Mouse (Mus musculus) limb, embryonic 10.5 days (tissue): ENCODE data around the gene Rrm1. TPM values are rescaled to one million over a fixed set of nuclear protein-coding genes. Genes with fewer than 3 reads are reported as not detected.
"Not testable (repeated sequence)": the region's sequence is repeated elsewhere in the genome, so short reads cannot be mapped to it uniquely, and the experiment has no call there.

Experiments used
- DNase-seq: peaks from one replicate; pipeline ENCODE4 v3.0.0-alpha.2; 2017; ENCODE audit warnings: low spot score
- H3K27ac ChIP-seq: fragments of 300-500 bp; sonication (generic); 2 replicates; pipeline ENCODE4 v1.5.1; 2016; ENCODE audit warnings: mild to moderate bottlenecking
- H3K27me3 ChIP-seq: fragments of 300-500 bp; sonication (generic); 2 replicates; pipeline ENCODE4 v1.6.1; 2016; ENCODE audit warnings: low read depth, mild to moderate bottlenecking; ENCODE audit not compliant: poor library complexity, severe bottlenecking
- H3K36me3 ChIP-seq: fragments of 300-500 bp; sonication (generic); 2 replicates; pipeline ENCODE4 v1.6.1; 2016; ENCODE audit warnings: mild to moderate bottlenecking, moderate library complexity
- H3K4me1 ChIP-seq: fragments of 300-500 bp; sonication (generic); 2 replicates; pipeline ENCODE4 v1.6.1; 2016
- H3K4me3 ChIP-seq: fragments of 300-500 bp; sonication (generic); 2 replicates; pipeline ENCODE4 v1.5.1; 2016; ENCODE audit warnings: mild to moderate bottlenecking, moderate library complexity
- H3K9me3 ChIP-seq: fragments of 300-500 bp; sonication (generic); replicated peaks from 2 replicates; pipeline ENCODE4 v1.6.1; 2016; ENCODE audit warnings: mild to moderate bottlenecking
- WGBS: fragments of 180-500 bp; shearing (Covaris S2); methylation state at CpG from one replicate; pipeline ENCODE4 v1.1.7; 2016; 5-methylcytosine and 5-hydroxymethylcytosine counted together
- polyA plus RNA-seq: library from polyadenylated mRNA; unstranded; fragments of >200 nt; fragmentation: Nextera tagmentation; extraction: Ambion mirVana; gene quantifications from 2 replicates; pipeline ENCODE4 v1.2.1, GENCODE M21; 2016

The Rrm1 gene
- polyA plus RNA-seq, result 269 and 280 TPM in 2 replicates

- WGBS, result under 1% methylated on average over 56 of the region's 56 CpGs
- H3K4me1 ChIP-seq, result peaks cover 18% of the 10 kb centered on the region
- peak; percentile 95 for DNase-seq
- peaks cover 15% of the 10 kb centered on the region for H3K27me3 ChIP-seq
- H3K4me3 ChIP-seq, result peak within 1 kb of the TSS; percentile 90
- no peaks in the 10 kb centered on the region for H3K9me3 ChIP-seq
- H3K36me3 ChIP-seq, result peaks cover 33% of the 10 kb centered on the region
- peak within 1 kb of the TSS; percentile 98 for H3K27ac ChIP-seq
Measured at GRCm38 (mm10) chr7:102441657-102442391, at the start of gene Rrm1. Gene Rrm1, plus strand, starts transcription at chr7:102441695.

- H3K27me3 ChIP-seq, result no peaks in the 10 kb centered on the region
Measured at GRCm38 (mm10) chr7:102393898-102394297, 47.6 kb upstream of the Rrm1 start.

GRCm38 (mm10) chr7:102395894-102396293, 45.6 kb upstream of the Rrm1 start:
- DNase-seq, result no peak
- Histone ChIP-seq H3K27ac (no peak overlapping the region), H3K4me3 (no peak overlapping the region), H3K36me3 (no peaks in the 10 kb centered on the region), H3K4me1 (no peaks in the 10 kb centered on the region), H3K9me3 (no peaks in the 10 kb centered on the region), H3K27me3 (no peaks in the 10 kb centered on the region)
- WGBS, result 87% methylated on average over 7 of the region's 7 CpGs

More at GRCm38 (mm10) chr7:102393898-102394297, 47.6 kb upstream of the Rrm1 start:
- H3K4me1 ChIP-seq, result no peaks in the 10 kb centered on the region
- H3K36me3 ChIP-seq, result no peaks in the 10 kb centered on the region
- DNase-seq, result no peak
- H3K9me3 ChIP-seq, result no peaks in the 10 kb centered on the region
- H3K27ac ChIP-seq, result no peak overlapping the region
- WGBS, result 93% methylated on average over 2 of the region's 2 CpGs
- H3K4me3 ChIP-seq, result no peak overlapping the region

GRCm38 (mm10) chr7:102396331-102396730, 45.2 kb upstream of the Rrm1 start:
- no peak overlapping the region for H3K27ac ChIP-seq
- H3K4me1 ChIP-seq, result no peaks in the 10 kb centered on the region
- H3K4me3 ChIP-seq, result no peak overlapping the region
- H3K36me3 ChIP-seq, result no peaks in the 10 kb centered on the region
- DNase-seq, result no peak
- H3K27me3 ChIP-seq, result no peaks in the 10 kb centered on the region
- H3K9me3 ChIP-seq, result no peaks in the 10 kb centered on the region
- 97% methylated on average over 3 of the region's 3 CpGs for WGBS

- no peak overlapping the region for H3K4me3 ChIP-seq
- no peaks in the 10 kb centered on the region for H3K36me3 ChIP-seq
- 85% methylated on average over 3 of the region's 3 CpGs for WGBS
- no peaks in the 10 kb centered on the region for H3K9me3 ChIP-seq
- H3K27ac ChIP-seq, result no peak overlapping the region
- H3K4me1 ChIP-seq, result no peaks in the 10 kb centered on the region
- H3K27me3 ChIP-seq, result no peaks in the 10 kb centered on the region
- DNase-seq, result no peak
Measured at GRCm38 (mm10) chr7:102399180-102399731, 42.2 kb upstream of the Rrm1 start.

DNA sequence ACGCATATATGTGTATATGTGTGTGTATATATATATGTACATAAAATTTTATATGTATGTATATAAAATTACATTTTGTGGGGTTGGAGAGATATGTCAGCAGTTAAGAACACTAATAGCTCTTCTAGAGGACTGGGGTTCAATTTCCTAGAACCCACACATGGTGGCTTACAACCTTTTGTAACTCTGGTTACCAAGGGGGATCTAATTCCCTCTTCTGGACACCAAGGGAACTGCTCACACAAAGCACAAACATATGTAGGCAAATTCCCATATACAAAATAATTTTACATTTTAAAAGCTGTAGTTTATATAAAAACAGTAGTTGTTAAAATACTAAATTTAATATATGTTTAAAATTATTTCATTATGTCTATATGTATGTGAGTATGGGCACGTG, 37.4 kb upstream of the Rrm1 start:
- no peak for DNase-seq
- H3K27ac ChIP-seq, result no peak overlapping the region
- H3K36me3 ChIP-seq, result no peaks in the 10 kb centered on the region
- H3K9me3 ChIP-seq, result no peaks in the 10 kb centered on the region
- WGBS, result 87% methylated on average over 2 of the region's 2 CpGs
- H3K4me3 ChIP-seq, result no peak overlapping the region
- no peaks in the 10 kb centered on the region for H3K4me1 ChIP-seq
- H3K27me3 ChIP-seq, result no peaks in the 10 kb centered on the region

DNA sequence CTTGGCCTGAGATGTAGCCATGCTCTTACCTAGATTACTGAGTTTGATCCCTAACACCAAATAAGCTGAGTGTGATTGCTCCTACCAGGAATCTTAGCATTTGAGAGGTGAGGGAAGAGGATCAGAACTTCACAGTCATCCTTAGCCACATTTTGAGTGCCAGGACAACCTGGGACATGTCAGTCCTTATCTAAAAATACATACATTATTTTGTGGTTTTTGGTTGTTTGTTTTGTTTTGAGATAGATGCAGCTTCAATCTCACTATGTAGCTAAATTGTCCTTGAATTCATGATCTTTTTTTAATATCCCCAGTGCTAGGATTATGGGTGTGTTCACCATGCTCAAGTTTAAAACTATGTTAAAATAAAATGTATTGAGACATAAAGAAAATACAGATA, 34.1 kb upstream of the Rrm1 start:
- no peaks in the 10 kb centered on the region for H3K36me3 ChIP-seq
- no peak for DNase-seq
- H3K4me1 ChIP-seq, result no peaks in the 10 kb centered on the region
- H3K27ac ChIP-seq, result no peak overlapping the region
- no peaks in the 10 kb centered on the region for H3K9me3 ChIP-seq
- H3K27me3 ChIP-seq, result no peaks in the 10 kb centered on the region
- H3K4me3 ChIP-seq, result no peak overlapping the region

DNA sequence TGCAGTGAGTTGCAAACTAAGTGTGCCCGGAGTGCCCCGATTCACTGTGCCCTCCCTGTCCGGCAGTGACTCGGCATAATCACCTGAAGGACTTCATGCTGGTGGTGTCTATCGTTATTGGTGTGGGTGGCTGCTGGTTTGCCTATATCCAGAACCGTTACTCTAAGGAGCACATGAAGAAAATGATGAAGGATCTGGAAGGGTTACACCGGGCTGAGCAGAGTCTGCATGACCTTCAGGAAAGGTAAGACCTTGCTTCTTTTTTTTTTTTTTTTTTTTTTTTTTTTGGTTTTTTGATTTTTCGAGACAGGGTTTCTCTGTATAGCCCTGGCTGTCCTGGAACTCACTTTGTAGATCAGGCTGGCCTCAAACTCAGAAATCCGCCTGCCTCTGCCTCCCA, 26.2 kb upstream of the Rrm1 start:
- not testable (repeated sequence) for H3K4me1 ChIP-seq, H3K27me3 ChIP-seq, H3K4me3 ChIP-seq, H3K27ac ChIP-seq, H3K36me3 ChIP-seq, H3K9me3 ChIP-seq, DNase-seq
- 92% methylated on average over 9 of the region's 9 CpGs for WGBS

- no peaks in the 10 kb centered on the region for H3K36me3 ChIP-seq
- H3K4me3 ChIP-seq, result no peak overlapping the region
- DNase-seq, result no peak
- H3K9me3 ChIP-seq, result no peaks in the 10 kb centered on the region
- H3K4me1 ChIP-seq, result no peaks in the 10 kb centered on the region
- H3K27ac ChIP-seq, result no peak overlapping the region
- 58% methylated on average over 6 of the region's 6 CpGs for WGBS
- H3K27me3 ChIP-seq, result no peaks in the 10 kb centered on the region
Measured at GRCm38 (mm10) chr7:102415841-102416240, 25.7 kb upstream of the Rrm1 start.

DNA sequence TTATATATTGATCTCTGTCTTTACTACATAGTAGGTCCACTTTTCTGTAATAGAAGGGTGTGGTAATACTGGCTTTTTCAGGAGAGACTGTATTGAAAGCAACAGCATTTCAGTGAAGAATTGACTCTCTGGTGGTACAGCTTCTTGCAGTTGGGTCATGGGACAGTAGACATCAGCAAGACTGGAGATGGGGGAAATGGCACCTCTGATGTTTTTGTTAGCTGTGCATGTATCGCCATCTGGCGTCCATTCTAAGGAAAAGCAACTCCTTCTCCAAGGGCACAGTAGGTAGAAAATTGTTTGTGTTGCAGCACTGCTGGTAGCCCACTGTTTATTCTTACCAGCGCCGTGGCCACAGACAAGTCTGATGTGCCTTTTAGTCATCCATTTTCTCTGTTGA, 24.1 kb upstream of the Rrm1 start:
- DNase-seq, result peak; percentile 44
- Histone ChIP-seq H3K9me3 (no peaks in the 10 kb centered on the region), H3K27ac (no peak overlapping the region), H3K36me3 (no peaks in the 10 kb centered on the region), H3K4me1 (no peaks in the 10 kb centered on the region), H3K27me3 (no peaks in the 10 kb centered on the region), H3K4me3 (no peak overlapping the region)
- 13% methylated on average over 4 of the region's 4 CpGs for WGBS

DNA sequence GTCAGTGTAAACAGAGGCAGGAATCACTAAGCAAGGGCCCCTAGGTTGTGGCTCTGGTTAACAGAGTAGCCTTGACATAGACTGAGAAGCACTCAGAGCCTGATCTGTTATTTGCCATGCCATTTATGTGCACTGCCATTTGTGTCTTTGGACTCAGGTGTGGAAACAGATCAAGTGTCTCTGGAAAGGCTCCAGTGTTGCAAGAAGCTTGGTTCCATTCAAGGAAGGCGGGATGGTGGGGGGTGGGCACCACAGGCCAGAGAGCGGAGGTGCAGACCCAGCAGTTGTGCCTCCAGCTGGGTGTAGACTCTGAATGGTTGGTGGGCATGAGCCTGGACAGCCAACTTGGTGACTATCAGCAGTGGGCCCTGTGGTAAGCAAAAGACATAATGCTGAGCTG, 19.5 kb upstream of the Rrm1 start:
- 85% methylated on average over 2 of the region's 2 CpGs for WGBS
- H3K36me3 ChIP-seq, result no peaks in the 10 kb centered on the region
- no peak for DNase-seq
- H3K4me3 ChIP-seq, result no peak overlapping the region
- no peaks in the 10 kb centered on the region for H3K9me3 ChIP-seq
- peaks cover 7% of the 10 kb centered on the region; the same call in 1 of the 2 replicates for H3K4me1 ChIP-seq
- no peaks in the 10 kb centered on the region for H3K27me3 ChIP-seq
- H3K27ac ChIP-seq, result no peak overlapping the region

DNA sequence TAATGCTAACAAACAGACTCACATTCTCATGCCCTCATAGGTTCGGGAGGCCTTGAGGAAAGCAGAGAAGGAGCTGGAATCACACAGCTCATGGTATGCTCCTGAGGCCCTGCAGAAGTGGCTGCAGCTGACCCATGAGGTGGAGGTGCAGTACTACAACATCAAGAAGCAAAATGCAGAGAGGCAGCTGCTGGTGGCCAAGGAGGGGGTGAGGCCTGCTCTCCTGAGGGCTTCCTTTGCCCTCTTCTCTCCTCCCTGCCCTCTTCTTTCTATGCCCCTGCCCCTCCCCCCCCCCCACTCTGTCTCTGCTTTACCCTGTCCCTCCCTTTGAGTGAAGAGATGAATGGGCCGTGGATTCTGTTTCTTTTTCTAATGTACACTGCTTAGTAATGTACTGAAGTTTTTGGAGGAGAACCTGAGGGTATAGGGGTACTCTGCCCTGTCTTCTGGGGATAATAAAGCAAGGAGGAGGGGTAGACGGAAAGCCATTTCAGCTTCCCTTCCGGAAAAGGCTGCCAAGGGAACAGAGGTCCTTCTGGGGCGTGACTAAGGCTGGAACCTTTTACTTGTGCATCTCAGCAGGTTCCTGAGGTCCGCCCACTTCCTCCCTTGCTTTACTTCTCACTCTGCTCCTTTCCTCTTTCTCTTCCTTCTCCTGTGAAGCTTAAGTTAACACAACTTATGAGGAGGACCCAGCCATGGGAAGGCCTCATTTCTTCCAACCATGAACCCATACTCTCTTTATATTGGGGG, 15.4 kb upstream of the Rrm1 start:
- H3K36me3 ChIP-seq, result no peaks in the 10 kb centered on the region
- no peak for DNase-seq
- H3K27ac ChIP-seq, result 0 out of 2 replicates have a peak overlapping the region, but pooled peaks have one; percentile 42
- peaks cover 7% of the 10 kb centered on the region; the same call in 1 of the 2 replicates for H3K4me1 ChIP-seq
- no peak overlapping the region for H3K4me3 ChIP-seq
- 60% methylated on average over 6 of the region's 6 CpGs for WGBS
- H3K9me3 ChIP-seq, result no peaks in the 10 kb centered on the region
- no peaks in the 10 kb centered on the region for H3K27me3 ChIP-seq

DNA sequence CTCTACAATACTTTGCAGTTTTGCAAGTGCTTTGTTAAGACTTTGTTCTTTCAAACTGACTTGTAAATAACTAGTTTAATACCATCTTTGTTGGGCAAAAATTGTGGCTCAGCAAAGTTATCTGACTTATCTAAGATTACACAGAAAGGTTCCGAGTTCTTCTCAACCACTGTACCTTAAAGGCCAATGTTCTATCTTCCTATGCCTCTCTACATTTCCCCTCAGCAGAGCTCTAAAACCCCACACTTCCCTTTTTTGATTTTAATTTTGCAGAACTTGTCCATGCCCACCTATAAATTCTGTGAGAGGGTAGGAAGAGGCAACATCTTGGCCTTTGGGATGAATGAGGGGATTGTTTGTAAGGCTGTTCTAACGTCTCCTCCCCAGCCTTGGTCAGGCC, 7.2 kb upstream of the Rrm1 start:
- DNase-seq, result no peak
- peaks cover 21% of the 10 kb centered on the region for H3K27me3 ChIP-seq
- no peak overlapping the region for H3K4me3 ChIP-seq
- no peaks in the 10 kb centered on the region for H3K9me3 ChIP-seq
- no peaks in the 10 kb centered on the region for H3K4me1 ChIP-seq
- H3K27ac ChIP-seq, result no peak overlapping the region
- WGBS, result 88% methylated on average over 2 of the region's 2 CpGs
- no peaks in the 10 kb centered on the region for H3K36me3 ChIP-seq
